Mouse (Mus musculus): ENCODE measurements around the gene 5730596B20Rik. TPM values are rescaled to one million over a fixed set of nuclear protein-coding genes. Genes with fewer than 3 reads are reported as not detected.

Gene 5730596B20Rik
- polyA plus RNA-seq, 1 experiment from 2014 or later: 1.5 TPM

DNA sequence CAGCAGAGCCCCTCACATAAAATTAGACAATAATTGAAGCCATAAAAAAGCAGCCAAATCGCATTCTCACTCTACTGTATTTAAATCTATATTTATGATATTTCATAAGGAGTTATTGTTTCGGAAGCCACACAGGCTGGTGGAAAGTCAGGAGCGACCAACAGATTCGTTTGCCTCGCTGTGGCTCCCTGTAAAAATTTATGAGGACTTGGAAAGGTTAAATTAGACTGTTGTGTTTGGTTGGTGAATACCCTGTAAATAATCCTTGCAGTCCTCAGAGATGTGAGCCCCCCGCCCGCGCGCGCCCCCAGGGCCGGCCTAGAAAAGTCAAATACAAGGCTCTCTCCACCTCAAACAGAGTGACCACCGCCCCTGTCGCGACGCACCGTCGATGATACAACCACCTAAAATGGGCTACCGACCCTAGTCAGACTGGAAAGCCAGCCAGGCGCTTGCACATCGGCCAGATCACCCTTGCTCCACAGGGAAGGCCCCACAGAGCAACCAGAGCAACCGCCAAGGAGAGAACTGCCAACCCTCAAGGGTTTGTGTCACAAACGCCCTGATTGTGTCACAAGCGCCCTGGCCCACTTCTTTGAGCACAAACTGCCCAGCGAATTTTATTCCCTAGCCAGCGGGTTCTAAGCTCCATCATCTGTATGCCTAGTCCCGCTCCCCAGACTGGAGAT is 49.4 kb downstream of the 5730596B20Rik start:
- WGBS: 4% methylated on average over 26 of the region's 26 CpGs
- H3K9ac ChIP-seq (replicated peaks; ENCODE audit: low read depth): no peak overlapping the region
- DNase-seq (ENCODE audit: low spot score): no peak
- H3K36me3 ChIP-seq (ENCODE audit: insufficient read depth, low read length): no peaks in the 10 kb centered on the region
- TF ChIP-seq EP300 (IDR thresholded peaks at IDR 0.05) (no peak), CTCF (IDR thresholded peaks at IDR 0.05) (no peak)
- H3K27ac ChIP-seq (ENCODE audit: low read length): no peak overlapping the region
- no peak for ATAC-seq
- H3K27me3 ChIP-seq (replicated peaks; ENCODE audit: insufficient read depth, low read length): peaks cover 83% of the 10 kb centered on the region
- no peak overlapping the region; the same call in 1 of the 2 replicates for H3K4me3 ChIP-seq (ENCODE audit: low read depth, low read length)
- H3K4me1 ChIP-seq (ENCODE audit: insufficient read depth, low read depth, low read length): no peaks in the 10 kb centered on the region
- H3K4me2 ChIP-seq (replicated peaks; ENCODE audit: low read depth, low read length): no peak overlapping the region
- H3K9me3 ChIP-seq (ENCODE audit: low read length): no peaks in the 10 kb centered on the region

DNA sequence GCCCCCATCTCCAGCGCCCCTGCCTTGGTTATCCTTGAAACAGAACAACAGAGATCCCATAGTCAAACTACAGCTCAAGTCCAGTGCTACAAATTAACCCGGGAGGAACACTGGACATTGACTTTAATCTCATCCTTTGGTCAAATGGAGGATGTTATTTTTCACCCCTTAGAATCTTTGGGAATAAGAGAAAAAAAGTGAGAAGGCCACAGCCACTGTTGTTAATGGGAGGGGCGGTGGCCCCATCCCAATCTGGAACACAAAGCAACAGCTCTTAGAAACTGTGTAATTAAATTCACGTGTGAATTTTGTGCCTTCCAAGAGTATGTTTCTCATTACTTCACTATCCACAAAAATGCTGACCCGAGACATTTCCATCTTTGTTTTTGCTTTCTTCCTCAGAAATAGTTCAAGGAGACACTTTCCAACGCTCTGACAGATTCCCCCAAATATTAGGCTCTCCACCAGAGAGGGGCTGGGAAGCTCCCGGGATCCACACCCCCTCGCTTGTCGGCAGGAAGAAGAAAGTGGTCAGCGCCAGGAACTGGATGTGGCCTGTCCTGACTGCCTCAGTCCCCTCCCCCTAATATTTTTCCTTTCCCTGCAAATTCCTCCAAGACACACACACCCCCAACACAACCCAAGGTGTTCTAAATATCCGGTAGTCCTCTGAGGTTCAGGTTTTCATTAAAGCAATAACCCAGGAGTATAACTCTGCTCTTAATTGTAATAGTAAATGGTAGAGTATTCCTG is 50.3 kb downstream of the 5730596B20Rik start:
- no peak for TF ChIP-seq EP300 (IDR thresholded peaks at IDR 0.05)
- TF ChIP-seq CTCF (IDR thresholded peaks at IDR 0.05): no peak
- Histone ChIP-seq H3K9ac (replicated peaks; ENCODE audit: low read depth) (no peak overlapping the region), H3K27ac (ENCODE audit: low read length) (no peak overlapping the region), H3K27me3 (replicated peaks; ENCODE audit: insufficient read depth, low read length) (peaks cover 83% of the 10 kb centered on the region), H3K4me1 (ENCODE audit: insufficient read depth, low read depth, low read length) (no peaks in the 10 kb centered on the region), H3K36me3 (ENCODE audit: insufficient read depth, low read length) (no peaks in the 10 kb centered on the region), H3K4me3 (ENCODE audit: low read depth, low read length) (no peak overlapping the region), H3K9me3 (ENCODE audit: low read length) (no peaks in the 10 kb centered on the region), H3K4me2 (replicated peaks; ENCODE audit: low read depth, low read length) (no peak overlapping the region)
- ATAC-seq: no peak
- DNase-seq (ENCODE audit: low spot score): no peak
- 5% methylated on average over 11 of the region's 11 CpGs for WGBS

DNA sequence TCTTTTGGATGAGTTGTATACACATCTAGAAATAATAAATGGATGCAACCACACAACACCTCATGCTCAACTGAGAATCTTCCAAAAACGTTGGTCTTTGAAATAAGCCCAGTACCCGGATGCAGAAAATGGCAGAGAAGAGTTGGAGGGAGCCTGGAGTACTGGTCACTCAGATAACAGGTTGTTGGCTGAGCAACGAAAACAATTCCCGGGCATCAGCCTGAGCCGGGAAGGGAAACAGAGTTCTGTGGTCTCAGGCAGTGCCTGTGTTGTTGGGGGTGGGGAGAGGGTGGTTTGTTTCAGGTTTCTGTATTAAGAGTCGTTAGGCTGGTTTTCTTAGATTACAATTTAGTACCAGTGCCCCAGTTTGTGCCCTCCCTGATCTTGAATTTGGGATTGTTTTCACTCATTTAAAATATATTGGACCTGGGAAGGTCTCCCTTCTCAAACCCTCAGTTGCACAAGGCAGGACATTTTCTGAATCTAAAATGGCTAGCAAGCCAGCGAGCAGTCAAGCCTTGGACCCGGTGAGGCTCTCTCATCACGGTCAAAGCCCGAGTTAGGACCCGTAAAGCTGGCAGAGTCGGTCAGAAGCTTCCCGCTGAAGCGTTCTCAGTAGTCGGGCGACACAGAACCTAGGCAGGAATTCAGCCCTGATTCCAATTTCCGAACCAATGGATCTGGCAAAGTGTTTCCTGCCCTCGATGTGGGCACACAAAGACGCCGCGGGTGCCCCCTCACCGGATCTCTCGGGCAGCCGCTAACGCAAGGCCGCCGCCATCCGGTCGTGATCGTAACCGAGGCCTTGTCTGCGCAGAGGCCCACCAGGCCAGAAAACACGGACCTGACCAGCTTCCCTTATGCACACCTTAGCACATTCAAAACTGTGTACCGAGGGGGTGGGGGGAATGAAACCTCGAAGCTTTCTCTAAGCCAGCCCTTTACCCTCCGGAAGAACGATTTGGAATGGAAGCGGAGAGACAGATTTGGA is 51.5 kb downstream of the 5730596B20Rik start:
- H3K27ac ChIP-seq (ENCODE audit: low read length): no peak overlapping the region
- H3K9ac ChIP-seq (replicated peaks; ENCODE audit: low read depth): no peak overlapping the region
- no peaks in the 10 kb centered on the region for H3K36me3 ChIP-seq (ENCODE audit: insufficient read depth, low read length)
- no peak overlapping the region for H3K4me2 ChIP-seq (replicated peaks; ENCODE audit: low read depth, low read length)
- no peaks in the 10 kb centered on the region for H3K4me1 ChIP-seq (ENCODE audit: insufficient read depth, low read depth, low read length)
- H3K27me3 ChIP-seq (replicated peaks; ENCODE audit: insufficient read depth, low read length): peaks cover 83% of the 10 kb centered on the region
- no peak for TF ChIP-seq CTCF (IDR thresholded peaks at IDR 0.05)
- TF ChIP-seq EP300 (IDR thresholded peaks at IDR 0.05): no peak
- 3% methylated on average over 38 of the region's 38 CpGs for WGBS
- H3K4me3 ChIP-seq (ENCODE audit: low read depth, low read length): no peak overlapping the region
- no peak for DNase-seq (ENCODE audit: low spot score)
- no peaks in the 10 kb centered on the region for H3K9me3 ChIP-seq (ENCODE audit: low read length)
- ATAC-seq: no peak

DNA sequence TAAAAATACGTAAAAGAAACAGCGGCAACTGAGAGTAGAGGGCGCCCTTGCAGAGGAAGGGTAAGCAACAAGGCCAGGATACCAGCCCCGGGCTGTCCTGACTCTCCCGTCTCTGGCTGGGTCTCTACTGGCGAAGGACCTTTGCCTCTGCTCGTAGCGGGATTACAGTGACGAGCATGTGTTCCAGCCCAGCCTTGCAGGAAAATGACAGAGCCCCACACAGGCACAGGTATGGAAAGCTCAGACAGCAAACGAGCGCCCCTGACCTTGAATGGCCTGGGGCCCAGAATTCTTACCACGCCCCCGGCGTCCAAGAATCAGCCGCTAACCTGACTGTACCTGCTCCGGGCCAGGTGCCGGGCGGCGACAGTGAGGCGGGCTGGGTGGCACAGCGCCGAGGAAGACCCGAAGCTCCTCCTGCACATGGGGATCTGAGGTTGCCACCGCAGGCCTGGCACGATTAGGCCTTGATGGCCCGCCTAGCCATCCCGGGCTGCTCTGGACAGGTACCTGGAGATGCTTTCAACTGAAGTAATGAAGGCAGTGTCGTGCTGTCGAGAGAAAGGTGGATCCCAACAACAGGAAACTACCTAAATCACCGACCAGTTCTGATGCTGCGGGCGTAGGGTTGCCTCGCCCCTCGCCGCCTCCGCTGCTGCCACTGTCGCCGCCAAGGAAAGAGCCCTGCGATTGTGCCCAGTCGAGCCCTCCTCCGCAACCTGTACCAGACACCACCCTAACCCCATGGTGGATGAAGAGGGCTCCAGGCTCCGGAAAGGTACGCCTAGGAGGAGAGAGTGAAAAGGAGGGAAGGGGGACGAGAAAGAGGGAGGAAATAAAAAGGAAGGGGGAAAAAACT is 52.5 kb downstream of the 5730596B20Rik start:
- Histone ChIP-seq H3K36me3 (ENCODE audit: insufficient read depth, low read length) (no peaks in the 10 kb centered on the region), H3K9me3 (ENCODE audit: low read length) (no peaks in the 10 kb centered on the region), H3K9ac (replicated peaks; ENCODE audit: low read depth) (no peak overlapping the region), H3K4me1 (ENCODE audit: insufficient read depth, low read depth, low read length) (no peaks in the 10 kb centered on the region), H3K4me2 (replicated peaks; ENCODE audit: low read depth, low read length) (no peak overlapping the region), H3K27me3 (replicated peaks; ENCODE audit: insufficient read depth, low read length) (peaks cover 83% of the 10 kb centered on the region), H3K4me3 (ENCODE audit: low read depth, low read length) (no peak overlapping the region), H3K27ac (ENCODE audit: low read length) (no peak overlapping the region)
- DNase-seq (ENCODE audit: low spot score) (no peak), ATAC-seq (no peak)
- no peak for TF ChIP-seq EP300 (IDR thresholded peaks at IDR 0.05)
- peak; percentile 11 for TF ChIP-seq CTCF (IDR thresholded peaks at IDR 0.05)
- 2% methylated on average over 44 of the region's 44 CpGs for WGBS

MicroRNAs encoded within 50 kb of the gene (microRNA counts, 519-probe panel; counts per million panel counts)
- not detected for microRNA mmu-miR-196b

Small RNA genes lying within 50 kb of the gene (microRNA-seq; reads per million reads assigned to microRNA genes)
- gene Mir196b: 9.5 reads per million, percentile 22 among the genes with 10 or more reads in this experiment

Other genes starting within 250 kb of the 5730596B20Rik start
- gene Skap2, start 164.9 kb upstream of the 5730596B20Rik start, polyA plus RNA-seq (2015; fragmentation: Nextera tagmentation; extraction: Ambion mirVana): 78.5 and 82.9 TPM in 2 replicates
- gene Hoxa1, start 19.2 kb upstream of the 5730596B20Rik start, polyA plus RNA-seq (2015; fragmentation: Nextera tagmentation; extraction: Ambion mirVana): 0.65 and 1.0 TPM in 2 replicates
- gene Hoxa2, start 12.7 kb upstream of the 5730596B20Rik start, polyA plus RNA-seq (2015; fragmentation: Nextera tagmentation; extraction: Ambion mirVana): 7.2 and 8.2 TPM in 2 replicates
- 3.7 and 3.9 TPM in 2 replicates for gene Hoxa4, start 14.3 kb downstream of the 5730596B20Rik start, polyA plus RNA-seq (2015; fragmentation: Nextera tagmentation; extraction: Ambion mirVana)
- gene Hoxa5, start 27.1 kb downstream of the 5730596B20Rik start, polyA plus RNA-seq (2015; fragmentation: Nextera tagmentation; extraction: Ambion mirVana): 39.7 and 40.3 TPM in 2 replicates
- 0.95 and 1.1 TPM in 2 replicates for gene Hoxa6, start 31.2 kb downstream of the 5730596B20Rik start, polyA plus RNA-seq (2015; fragmentation: Nextera tagmentation; extraction: Ambion mirVana)
- 4.3 and 4.8 TPM in 2 replicates for gene Hoxa3, start 35.8 kb downstream of the 5730596B20Rik start, polyA plus RNA-seq (2015; fragmentation: Nextera tagmentation; extraction: Ambion mirVana)
- not detected in 2 replicates for gene Gm28308, start 35.8 kb downstream of the 5730596B20Rik start, polyA plus RNA-seq (2015; fragmentation: Nextera tagmentation; extraction: Ambion mirVana)
- gene Hoxa7, start 44.4 kb downstream of the 5730596B20Rik start, polyA plus RNA-seq (2015; fragmentation: Nextera tagmentation; extraction: Ambion mirVana): 7.5 and 8.7 TPM in 2 replicates
- 0.06 and 0.07 TPM in 2 replicates for gene Hoxa9, start 53.6 kb downstream of the 5730596B20Rik start, polyA plus RNA-seq (2015; fragmentation: Nextera tagmentation; extraction: Ambion mirVana)
- gene Hoxa10, start 63.4 kb downstream of the 5730596B20Rik start, polyA plus RNA-seq (2015; fragmentation: Nextera tagmentation; extraction: Ambion mirVana): not detected in 2 replicates
- gene Hoxa11, start 68.3 kb downstream of the 5730596B20Rik start, polyA plus RNA-seq (2015; fragmentation: Nextera tagmentation; extraction: Ambion mirVana): not detected in 2 replicates
- gene Hoxa13, start 83.4 kb downstream of the 5730596B20Rik start, polyA plus RNA-seq (2015; fragmentation: Nextera tagmentation; extraction: Ambion mirVana): 0.12 TPM in 1 of 2 replicates, not detected in the other
- not detected in 2 replicates for gene Evx1, start 136.0 kb downstream of the 5730596B20Rik start, polyA plus RNA-seq (2015; fragmentation: Nextera tagmentation; extraction: Ambion mirVana)